Mouse (Mus musculus): ENCODE measurements around the gene Ppp5c.

Gene Ppp5c

GRCm38 (mm10) chr7:17011909-17012590 lies 15.7 kb downstream of the Ppp5c start:
- no peak for DNase-seq

- DNase-seq, result no peak
Measured at GRCm38 (mm10) chr7:17010010-17010347, 17.7 kb downstream of the Ppp5c start.

GRCm38 (mm10) chr7:17009326-17010009 lies 18.3 kb downstream of the Ppp5c start:
- DNase-seq, result peak; percentile 53 to 62

GRCm38 (mm10) chr7:17007300-17007699 lies 20.4 kb downstream of the Ppp5c start:
- no peak for DNase-seq

- DNase-seq, result no peak
Measured at GRCm38 (mm10) chr7:17004716-17005115, 23.0 kb downstream of the Ppp5c start.

- no peak for DNase-seq
Measured at GRCm38 (mm10) chr7:17003230-17003960, 24.3 kb downstream of the Ppp5c start.

- DNase-seq, result peak; percentile 45 to 65
Measured at GRCm38 (mm10) chr7:17002375-17003195, 25.1 kb downstream of the Ppp5c start.

GRCm38 (mm10) chr7:16999650-17000049 lies 28.1 kb downstream of the Ppp5c start:
- peak; percentile 61 to 67 for DNase-seq

GRCm38 (mm10) chr7:16999233-16999632 lies 28.5 kb downstream of the Ppp5c start:
- DNase-seq, result no peak

GRCm38 (mm10) chr7:16995345-16995744 lies 32.4 kb downstream of the Ppp5c start:
- DNase-seq, result no peak

GRCm38 (mm10) chr7:16994400-16994799 lies 33.3 kb downstream of the Ppp5c start:
- DNase-seq, result no peak

- no peak for DNase-seq
Measured at GRCm38 (mm10) chr7:16993651-16994399, 33.9 kb downstream of the Ppp5c start.

- DNase-seq, result no peak
Measured at GRCm38 (mm10) chr7:16992451-16992807, 35.3 kb downstream of the Ppp5c start, which contains the start of gene Ccdc8. Ccdc8 (plus strand) TSS chr7:16992708.

GRCm38 (mm10) chr7:16991681-16992450 lies 35.9 kb downstream of the Ppp5c start:
- no peak for DNase-seq

- DNase-seq, result no peak
Measured at GRCm38 (mm10) chr7:16990006-16990744, 37.5 kb downstream of the Ppp5c start.

- no peak for DNase-seq
Measured at GRCm38 (mm10) chr7:16988405-16988804, 39.3 kb downstream of the Ppp5c start.

GRCm38 (mm10) chr7:16987541-16988149 lies 40.1 kb downstream of the Ppp5c start:
- no peak for DNase-seq

- peak; percentile 82 to 87 for DNase-seq
Measured at GRCm38 (mm10) chr7:16982859-16983568, 44.7 kb downstream of the Ppp5c start, which contains the start of gene Gm42372. Gm42372 (plus strand) TSS chr7:16983086.

- peak; percentile 64 to 73 for DNase-seq
Measured at GRCm38 (mm10) chr7:16980348-16980747, 47.4 kb downstream of the Ppp5c start.

Data from thymus, adult 18-20 months (tissue).